Mouse (Mus musculus): Measurements from ENCODE around the gene Gm7980. TPM values are rescaled to one million over a fixed set of nuclear protein-coding genes. Genes with fewer than 3 reads are reported as not detected.
"Not testable (repeated sequence)": the region's sequence is repeated elsewhere in the genome, so short reads cannot be mapped to it uniquely, and the experiment has no call there.

The Gm7980 gene
- polyA plus RNA-seq (2012; rRNA removed) (not detected in 2 replicates), polyA plus RNA-seq (2014; fragmentation: Nextera tagmentation; extraction: Ambion mirVana) (not detected in 2 replicates)

DNA sequence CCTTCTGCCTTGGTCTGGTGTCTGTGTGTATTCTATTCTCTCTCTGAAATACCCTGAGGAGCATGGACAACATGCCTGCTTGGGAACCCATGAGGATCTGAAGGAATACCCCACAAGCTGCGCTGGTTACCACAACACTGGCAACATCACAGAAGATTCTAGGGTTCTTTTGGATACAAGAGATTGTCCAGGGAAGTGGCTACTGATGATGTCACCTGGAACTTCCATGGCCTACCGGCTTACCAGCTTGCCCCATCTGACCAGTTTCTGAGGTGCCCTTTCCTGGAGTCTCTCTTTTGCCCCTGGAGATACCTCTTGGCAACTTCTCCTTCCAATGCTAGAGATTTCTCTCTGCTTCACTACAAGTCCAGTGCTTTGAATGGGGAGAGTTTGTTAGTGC lies at the start of gene Gm7980:
Gm7980 (minus strand) TSS at position 101 of the 400 bp plus-strand sequence.
- not testable (repeated sequence) for H3K27ac ChIP-seq; H3K4me2 ChIP-seq (ENCODE audit: low read depth); H3K9me3 ChIP-seq (ENCODE audit: control insufficient read depth, low read length); H3K4me3 ChIP-seq (ENCODE audit: insufficient read depth in 1 of 2, low read depth in 2 of 2, low read length in 2 of 2); DNase-seq (ENCODE audit: low read depth in 3 of 3, low spot score in 3 of 3); ATAC-seq (ENCODE audit: insufficient read depth); H3K9ac ChIP-seq (replicated peaks); H3K36me3 ChIP-seq (replicated peaks; ENCODE audit: control insufficient read depth, insufficient read depth, low read depth); H3K27me3 ChIP-seq (ENCODE audit: control insufficient read depth, insufficient read depth, low read length); H3K4me1 ChIP-seq (replicated peaks; ENCODE audit: control insufficient read depth in 2 of 2, insufficient read depth in 2 of 2, low read length in 1 of 2)
- no CpG with 5 or more reads among the region's 2 CpGs for WGBS (ENCODE audit: insufficient replicate concordance)

DNA sequence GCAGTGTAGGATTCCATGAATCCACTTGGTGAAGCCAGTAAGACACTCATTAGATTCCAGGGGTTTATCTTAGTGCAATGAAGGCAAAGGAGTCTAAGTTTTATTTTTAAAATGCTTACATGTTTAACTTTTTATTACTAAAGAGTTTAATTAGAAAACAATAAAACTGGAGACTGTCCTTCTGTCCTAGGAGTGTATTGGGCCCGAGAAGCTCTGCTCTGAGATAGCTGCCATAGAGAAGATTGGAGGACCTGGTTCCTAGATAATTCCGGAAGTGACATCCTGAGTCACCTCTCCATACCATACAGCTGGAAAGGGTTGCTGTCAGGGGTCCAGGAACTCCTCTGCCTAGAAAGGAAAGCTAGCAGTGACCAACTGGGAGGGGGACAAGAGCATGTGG lies 36.6 kb upstream of the Gm7980 start, which contains the start of gene 1700024B05Rik:
1700024B05Rik (plus strand) TSS at position 301 of the 400 bp plus-strand sequence.
- H3K4me2 ChIP-seq (ENCODE audit: low read depth); H3K4me1 ChIP-seq (replicated peaks; ENCODE audit: control insufficient read depth in 2 of 2, insufficient read depth in 2 of 2, low read length in 1 of 2); H3K27me3 ChIP-seq (ENCODE audit: control insufficient read depth, insufficient read depth, low read length); H3K36me3 ChIP-seq (replicated peaks; ENCODE audit: control insufficient read depth, insufficient read depth, low read depth); H3K9me3 ChIP-seq (ENCODE audit: control insufficient read depth, low read length); ATAC-seq (ENCODE audit: insufficient read depth); H3K9ac ChIP-seq (replicated peaks); H3K27ac ChIP-seq; H3K4me3 ChIP-seq (ENCODE audit: insufficient read depth in 1 of 2, low read depth in 2 of 2, low read length in 2 of 2); DNase-seq (ENCODE audit: low read depth in 3 of 3, low spot score in 3 of 3): not testable (repeated sequence)
- 46% methylated on average over 1 of the region's 2 CpGs for WGBS (ENCODE audit: insufficient replicate concordance)

DNA sequence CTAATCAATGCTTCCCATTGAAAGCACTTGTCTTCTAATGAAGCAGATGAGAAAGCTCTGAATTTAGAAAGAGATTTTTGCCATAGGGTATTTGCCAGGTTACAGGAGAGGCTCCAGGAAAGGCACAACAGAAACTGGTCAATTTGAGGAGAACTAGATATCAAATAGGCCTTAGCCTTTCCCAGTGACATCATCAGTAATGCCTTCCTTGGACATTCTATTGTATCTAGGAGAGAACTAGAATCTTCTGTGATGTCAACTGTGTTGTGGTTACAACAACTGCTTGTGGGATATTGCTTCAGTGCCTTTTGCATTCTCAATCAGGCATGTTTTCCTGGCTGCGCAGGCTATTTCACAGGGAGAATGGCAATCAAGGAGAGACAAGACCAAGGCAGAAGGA lies 17.6 kb upstream of the Gm7980 start, which contains the start of gene 1700049E17Rik1:
1700049E17Rik1 (plus strand) TSS at position 301 of the 400 bp plus-strand sequence.
- DNase-seq (ENCODE audit: low read depth in 3 of 3, low spot score in 3 of 3); ATAC-seq (ENCODE audit: insufficient read depth); H3K4me1 ChIP-seq (replicated peaks; ENCODE audit: control insufficient read depth in 2 of 2, insufficient read depth in 2 of 2, low read length in 1 of 2); H3K4me3 ChIP-seq (ENCODE audit: insufficient read depth in 1 of 2, low read depth in 2 of 2, low read length in 2 of 2); H3K27ac ChIP-seq; H3K36me3 ChIP-seq (replicated peaks; ENCODE audit: control insufficient read depth, insufficient read depth, low read depth); H3K9ac ChIP-seq (replicated peaks); H3K27me3 ChIP-seq (ENCODE audit: control insufficient read depth, insufficient read depth, low read length); H3K4me2 ChIP-seq (ENCODE audit: low read depth); H3K9me3 ChIP-seq (ENCODE audit: control insufficient read depth, low read length): not testable (repeated sequence)
- no CpG with 5 or more reads among the region's 1 CpGs for WGBS (ENCODE audit: insufficient replicate concordance)

Other genes with a start within 250 kb of the Gm7980 start
- not detected in 2 replicates for gene Gm8068, start 205.4 kb downstream of the Gm7980 start, polyA plus RNA-seq (2012; rRNA removed)
- not detected in 2 replicates for gene Gm8068, start 205.4 kb downstream of the Gm7980 start, polyA plus RNA-seq (2014; fragmentation: Nextera tagmentation; extraction: Ambion mirVana)
- not detected in 2 replicates for gene Gm7929, start 156.7 kb downstream of the Gm7980 start, polyA plus RNA-seq (2012; rRNA removed)
- not detected in 2 replicates for gene Gm7929, start 156.7 kb downstream of the Gm7980 start, polyA plus RNA-seq (2014; fragmentation: Nextera tagmentation; extraction: Ambion mirVana)
- gene Gm47189, start 134.8 kb downstream of the Gm7980 start, polyA plus RNA-seq (2012; rRNA removed): not detected in 2 replicates
- gene Gm47189, start 134.8 kb downstream of the Gm7980 start, polyA plus RNA-seq (2014; fragmentation: Nextera tagmentation; extraction: Ambion mirVana): not detected in 2 replicates
- gene 1700049E17Rik1, start 17.7 kb upstream of the Gm7980 start, polyA plus RNA-seq (2012; rRNA removed): not detected in 2 replicates
- not detected in 2 replicates for gene 1700049E17Rik1, start 17.7 kb upstream of the Gm7980 start, polyA plus RNA-seq (2014; fragmentation: Nextera tagmentation; extraction: Ambion mirVana)
- gene 1700024B05Rik, start 36.7 kb upstream of the Gm7980 start, polyA plus RNA-seq (2012; rRNA removed): not detected in 2 replicates
- not detected in 2 replicates for gene 1700024B05Rik, start 36.7 kb upstream of the Gm7980 start, polyA plus RNA-seq (2014; fragmentation: Nextera tagmentation; extraction: Ambion mirVana)
- not detected in 2 replicates for gene Gm6401, start 60.6 kb upstream of the Gm7980 start, polyA plus RNA-seq (2012; rRNA removed)
- gene Gm6401, start 60.6 kb upstream of the Gm7980 start, polyA plus RNA-seq (2014; fragmentation: Nextera tagmentation; extraction: Ambion mirVana): not detected in 2 replicates
- not detected in 2 replicates for gene Gm3543, start 76.0 kb upstream of the Gm7980 start, polyA plus RNA-seq (2012; rRNA removed)
- gene Gm3543, start 76.0 kb upstream of the Gm7980 start, polyA plus RNA-seq (2014; fragmentation: Nextera tagmentation; extraction: Ambion mirVana): not detected in 2 replicates
- not detected in 2 replicates for gene Gm7951, start 210.1 kb upstream of the Gm7980 start, polyA plus RNA-seq (2012; rRNA removed)
- not detected in 2 replicates for gene Gm7951, start 210.1 kb upstream of the Gm7980 start, polyA plus RNA-seq (2014; fragmentation: Nextera tagmentation; extraction: Ambion mirVana)